Mouse (Mus musculus): ENCODE measurements around the gene Gstm7. TPM values are rescaled to one million over a fixed set of nuclear protein-coding genes. Genes with fewer than 3 reads are reported as not detected.

Gstm7 gene
- total RNA-seq, 2 experiments from 2014 or later = 161 to 173 TPM

Other genes starting within 250 kb of the Gstm7 start
- 100 to 1,000 TPM; 335 to 338 TPM for gene Ahcyl1, start 235.3 kb downstream of the Gstm7 start, total RNA-seq (2021)
- 10 to 100 TPM; 19.0 to 20.1 TPM for gene Csf1, start 171.3 kb downstream of the Gstm7 start, total RNA-seq (2021)
- not detected for gene Eps8l3, start 54.6 kb downstream of the Gstm7 start, total RNA-seq (2021)
- 100 to 1,000 TPM; 258 to 289 TPM for gene Gstm5, start 36.0 kb downstream of the Gstm7 start, total RNA-seq (2021)
- 10 to 100 TPM; 15.0 to 16.0 TPM for gene Gstm6, start 11.9 kb upstream of the Gstm7 start, total RNA-seq (2021)
- gene Gstm3, start 37.5 kb upstream of the Gstm7 start, total RNA-seq (2021) = not detected
- 1 to 10 TPM; 3.1 to 3.6 TPM for gene Gstm2, start 54.6 kb upstream of the Gstm7 start, total RNA-seq (2021)
- gene Gstm1, start 86.2 kb upstream of the Gstm7 start, total RNA-seq (2021) = 100 to 1,000 TPM; 311 to 336 TPM
- gene Gstm4, start 113.1 kb upstream of the Gstm7 start, total RNA-seq (2021) = 10 to 100 TPM; 11.3 to 12.4 TPM
- 10 to 100 TPM; 74.2 to 76.2 TPM for gene Ampd2, start 154.8 kb upstream of the Gstm7 start, total RNA-seq (2021)
- not detected for gene Gnat2, start 161.0 kb upstream of the Gstm7 start, total RNA-seq (2021)
- 10 to 100 TPM; 32.4 to 32.9 TPM for gene Gnai3, start 214.3 kb upstream of the Gstm7 start, total RNA-seq (2021)
- 10 to 100 TPM; 15.6 to 15.9 TPM for gene Gpr61, start 223.1 kb upstream of the Gstm7 start, total RNA-seq (2021)

Measured in layer of hippocampus, postnatal 36 days (tissue).